Mouse (Mus musculus) stomach, postnatal 0 days (tissue): ENCODE measurements around the gene Ppip5k1.

ENCODE experiments used
- CTCF ChIP-seq: IDR thresholded peaks from 2 replicates; pipeline ENCODE4 v1.5.1; 2016; ENCODE audit warnings: antibody characterized with exemption, low read depth, mild to moderate bottlenecking, moderate library complexity
- EP300 ChIP-seq: optimal IDR thresholded peaks from 2 replicates; pipeline ENCODE3; 2016; ENCODE audit warnings: antibody characterized with exemption

DNA sequence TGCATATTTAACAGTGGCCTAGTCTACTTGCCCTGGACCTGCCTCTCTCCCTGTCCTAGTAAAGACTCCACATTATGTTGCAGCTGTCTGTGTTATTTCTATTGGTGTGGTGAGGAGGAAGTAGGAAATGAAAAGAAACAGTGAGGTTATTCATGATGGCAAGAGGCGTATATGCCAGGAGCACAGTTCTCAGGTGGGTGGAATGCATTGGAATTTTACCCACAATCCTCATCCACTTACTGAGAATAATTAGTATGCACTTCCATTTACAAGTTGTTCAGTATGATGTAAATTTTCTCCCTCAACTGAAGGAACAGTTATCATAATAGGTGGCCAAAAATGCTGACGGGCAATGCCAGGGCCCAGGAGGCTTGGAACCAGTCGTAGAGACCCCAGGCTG is 8.5 kb upstream of the Ppip5k1 start:
- TF ChIP-seq CTCF (no peak), EP300 (no peak)
